Mouse (Mus musculus) liver, adult 2 months (tissue): ENCODE results near the gene Ndufc1. TPM values are rescaled to one million over a fixed set of nuclear protein-coding genes. Genes with fewer than 3 reads are reported as not detected.

ENCODE experiments used
- DNase-seq: peaks from one replicate; pipeline ENCODE4 v3.0.0-alpha.2; 2011; ENCODE audit warnings: low read depth, low spot score; ENCODE audit errors: extremely low read depth
- H3K27ac ChIP-seq: fragments of 200-500 bp; replicated peaks from 2 replicates; pipeline ENCODE4 v1.5.1; 2012; ENCODE audit warnings: low read depth, mild to moderate bottlenecking, control low read depth, inconsistent platforms, low read length; ENCODE audit not compliant: insufficient read depth
- H3K27me3 ChIP-seq: fragments of 200-500 bp; 2 replicates; pipeline ENCODE4 v1.6.1; 2012; ENCODE audit warnings: mild to moderate bottlenecking, moderate library complexity, low read length, inconsistent platforms; ENCODE audit not compliant: control insufficient read depth, insufficient read depth
- H3K36me3 ChIP-seq: fragments of 200-500 bp; 2 replicates; pipeline ENCODE4 v1.6.1; 2012; ENCODE audit warnings: low read length, inconsistent platforms; ENCODE audit not compliant: control insufficient read depth, insufficient read depth
- H3K4me1 ChIP-seq: fragments of 200-500 bp; 2 replicates; pipeline ENCODE4 v1.6.1; 2011; ENCODE audit warnings: low read length; ENCODE audit not compliant: control insufficient read depth, insufficient read depth
- H3K4me3 ChIP-seq: fragments of 200-500 bp; 2 replicates; pipeline ENCODE4 v1.5.1; 2011; ENCODE audit warnings: low read depth, mild to moderate bottlenecking, control low read depth, low read length, moderate library complexity; ENCODE audit not compliant: insufficient read depth
- H3K79me2 ChIP-seq: fragments of 200-500 bp; 2 replicates; pipeline ENCODE4 v1.6.1; 2012; ENCODE audit warnings: inconsistent platforms, mild to moderate bottlenecking, low read length, moderate library complexity; ENCODE audit not compliant: control insufficient read depth, insufficient read depth
- H3K9ac ChIP-seq: fragments of 200-500 bp; 2 replicates; pipeline ENCODE4 v1.6.1; 2012; ENCODE audit warnings: low read depth, mild to moderate bottlenecking, control low read depth, inconsistent platforms, low read length
- CTCF ChIP-seq: fragments of 200-500 bp; IDR thresholded peaks from 2 replicates; pipeline ENCODE4 v1.5.1; 2011; ENCODE audit warnings: low read depth, low read length, control low read depth
- POLR2A ChIP-seq: fragments of 200-500 bp; IDR thresholded peaks from 2 replicates; pipeline ENCODE4 v1.6.1; 2011; ENCODE audit warnings: low read length, control low read depth; ENCODE audit not compliant: insufficient read depth; ENCODE audit errors: extremely low read depth
- WGBS: fragments of 180-500 bp; shearing (Covaris S2); methylation state at CpG from one replicate; pipeline ENCODE4 v1.1.7; 2018; 5-methylcytosine and 5-hydroxymethylcytosine counted together
- polyA plus RNA-seq: library from polyadenylated mRNA; depleted of rRNA; stranded (reverse); fragments of >200 nt; gene quantifications from 2 replicates; pipeline ENCODE4 v1.2.3, GENCODE M21; 2012
- total RNA-seq: library from RNA; depleted of rRNA; stranded (reverse); fragments of >200 nt; gene quantifications from 2 replicates; pipeline ENCODE4 v1.2.3, GENCODE M21; 2014

Gene Ndufc1
- total and polyA plus RNA-seq, 2 experiments: 104 to 231 TPM

DNA sequence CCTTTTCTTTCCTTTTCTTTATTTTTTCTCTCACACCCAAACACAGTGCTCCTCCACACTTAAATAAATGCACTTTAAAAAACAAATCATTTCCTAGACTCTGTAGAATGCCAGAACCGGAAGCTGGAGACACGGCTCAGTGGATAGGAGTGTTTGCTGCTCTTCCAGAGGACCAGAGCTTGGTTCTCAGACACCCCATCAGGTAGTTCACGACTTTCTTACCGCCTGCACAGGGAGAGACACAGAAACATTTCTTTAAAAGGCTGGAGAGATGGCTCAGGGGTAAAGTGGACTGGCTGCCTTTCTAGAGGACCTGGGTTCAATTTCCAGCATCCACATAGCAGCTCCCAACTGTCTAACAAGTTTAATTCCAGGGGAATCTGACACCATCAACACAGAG, 9.3 kb downstream of the Ndufc1 start:
- no peaks in the 10 kb centered on the region; the same call in 1 of the 2 replicates for H3K4me1 ChIP-seq
- H3K27ac ChIP-seq: no peak overlapping the region
- H3K9ac ChIP-seq: no peak overlapping the region
- peaks cover 6% of the 10 kb centered on the region; the same call in 1 of the 2 replicates for H3K36me3 ChIP-seq
- no peaks in the 10 kb centered on the region for H3K79me2 ChIP-seq
- no peak for DNase-seq
- no peaks in the 10 kb centered on the region; the same call in 1 of the 2 replicates for H3K27me3 ChIP-seq
- TF ChIP-seq POLR2A (no peak), CTCF (no peak)
- no peak overlapping the region for H3K4me3 ChIP-seq
- WGBS: 69% methylated on average over 4 of the region's 4 CpGs

GRCm38 (mm10) chr3:51398667-51399066, 10.1 kb downstream of the Ndufc1 start:
- Histone ChIP-seq H3K4me1 (no peaks in the 10 kb centered on the region; the same call in 1 of the 2 replicates), H3K4me3 (no peak overlapping the region), H3K79me2 (no peaks in the 10 kb centered on the region), H3K9ac (no peak overlapping the region), H3K36me3 (peaks cover 5% of the 10 kb centered on the region; the same call in 1 of the 2 replicates), H3K27ac (no peak overlapping the region), H3K27me3 (no peaks in the 10 kb centered on the region; the same call in 1 of the 2 replicates)
- WGBS: 58% methylated on average over 3 of the region's 3 CpGs
- no peak for TF ChIP-seq CTCF
- TF ChIP-seq POLR2A: no peak
- no peak for DNase-seq

GRCm38 (mm10) chr3:51397700-51398299, 11.0 kb downstream of the Ndufc1 start:
- Histone ChIP-seq H3K4me1 (no peaks in the 10 kb centered on the region; the same call in 1 of the 2 replicates), H3K27me3 (no peaks in the 10 kb centered on the region; the same call in 1 of the 2 replicates), H3K79me2 (no peaks in the 10 kb centered on the region), H3K27ac (no peak overlapping the region), H3K4me3 (no peak overlapping the region), H3K36me3 (no peaks in the 10 kb centered on the region), H3K9ac (no peak overlapping the region)
- TF ChIP-seq POLR2A (no peak), CTCF (no peak)
- no peak for DNase-seq
- WGBS: 83% methylated on average over 15 of the region's 15 CpGs

DNA sequence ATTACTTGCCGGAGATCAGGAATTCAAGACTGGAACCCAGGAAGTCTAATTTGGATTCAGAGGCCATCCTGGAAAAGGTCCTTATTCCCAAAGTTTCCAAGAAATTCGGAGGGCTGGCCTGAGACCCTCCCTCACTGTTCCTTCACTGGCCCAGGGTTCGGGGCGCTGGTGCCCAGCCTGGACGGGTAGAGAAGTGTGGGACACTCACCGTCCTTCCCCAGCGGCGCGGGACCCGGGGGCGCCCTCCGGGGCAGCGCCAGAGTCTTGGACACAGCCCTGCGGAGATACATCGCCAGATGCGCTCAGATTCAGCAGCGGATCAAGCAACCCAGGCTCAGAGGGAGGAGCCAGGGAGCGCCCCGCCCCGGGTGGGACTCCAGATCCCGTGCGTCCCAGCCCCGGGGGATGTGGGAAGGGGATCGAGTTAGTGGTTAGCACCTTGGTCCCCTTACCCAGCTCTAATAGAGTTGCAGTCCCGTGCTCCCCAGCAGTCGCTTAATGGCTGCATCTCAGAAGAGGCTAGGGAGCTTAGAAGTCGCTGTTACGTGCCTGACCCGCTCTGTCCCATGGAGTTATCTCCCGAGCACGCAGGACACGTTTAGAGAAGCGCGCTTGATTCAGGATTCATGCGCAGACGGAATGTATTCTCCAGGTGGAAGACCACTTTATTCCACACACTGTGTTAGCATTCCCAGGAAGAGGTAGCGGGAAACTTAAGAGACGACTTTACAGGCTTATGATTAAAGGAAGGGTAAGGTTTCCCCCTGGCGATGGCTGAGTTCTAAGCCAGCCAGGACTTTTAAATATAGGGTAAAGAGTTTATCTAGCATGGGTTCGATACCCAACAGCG, 12.3 kb downstream of the Ndufc1 start, which contains the start of gene Mgarp:
Mgarp (minus strand) TSS at position 520 of the 850 bp plus-strand sequence.
- DNase-seq: no peak
- no peaks in the 10 kb centered on the region; the same call in 1 of the 2 replicates for H3K27me3 ChIP-seq
- peak within 1 kb of the TSS; percentile 57 for H3K4me3 ChIP-seq
- no peaks in the 10 kb centered on the region for H3K36me3 ChIP-seq
- H3K9ac ChIP-seq: peak within 1 kb of the TSS; percentile 13
- H3K27ac ChIP-seq: no peak within 1 kb of the TSS
- H3K79me2 ChIP-seq: no peaks in the 10 kb centered on the region
- H3K4me1 ChIP-seq: no peaks in the 10 kb centered on the region; the same call in 1 of the 2 replicates
- no peak for TF ChIP-seq CTCF
- no peak for TF ChIP-seq POLR2A
- WGBS: 4% methylated on average over 41 of the region's 41 CpGs

- no peak for DNase-seq
- Histone ChIP-seq H3K79me2 (no peaks in the 10 kb centered on the region), H3K27ac (no peak overlapping the region), H3K9ac (no peak overlapping the region), H3K36me3 (no peaks in the 10 kb centered on the region), H3K4me1 (no peaks in the 10 kb centered on the region; the same call in 1 of the 2 replicates), H3K4me3 (no peak overlapping the region), H3K27me3 (no peaks in the 10 kb centered on the region; the same call in 1 of the 2 replicates)
- 69% methylated on average over 19 of the region's 19 CpGs for WGBS
- TF ChIP-seq CTCF: no peak
- TF ChIP-seq POLR2A: no peak
Measured at GRCm38 (mm10) chr3:51395461-51396145, 13.2 kb downstream of the Ndufc1 start.
